Mouse (Mus musculus) retina, postnatal 7 days (tissue): ENCODE measurements around the gene Ppp4r1.

ENCODE experiments used
- DNase-seq: peaks from one replicate; pipeline ENCODE4 v3.0.0-alpha.2; 2012; ENCODE audit warnings: low read depth, low spot score

Gene Ppp4r1

DNA sequence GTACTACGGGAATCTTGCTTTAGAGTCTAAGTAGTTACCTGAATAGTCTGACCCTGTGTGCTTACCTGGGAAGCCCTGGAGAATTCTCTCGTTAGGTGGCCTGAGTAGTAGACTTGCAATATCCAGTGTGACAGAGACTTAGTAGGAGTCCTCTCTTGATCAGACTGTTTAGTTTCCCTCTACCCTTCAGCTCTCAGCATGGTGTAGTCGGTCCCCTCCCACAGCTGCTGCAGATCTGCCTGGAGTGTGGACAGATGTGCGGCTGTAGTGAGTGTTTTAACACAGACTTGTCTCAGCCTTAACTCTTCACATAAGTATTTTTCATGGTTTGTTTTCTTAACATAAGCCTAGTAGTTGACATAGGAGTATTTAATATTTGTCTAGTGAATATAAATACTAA, 19.7 kb downstream of the Ppp4r1 start:
- DNase-seq, result no peak

DNA sequence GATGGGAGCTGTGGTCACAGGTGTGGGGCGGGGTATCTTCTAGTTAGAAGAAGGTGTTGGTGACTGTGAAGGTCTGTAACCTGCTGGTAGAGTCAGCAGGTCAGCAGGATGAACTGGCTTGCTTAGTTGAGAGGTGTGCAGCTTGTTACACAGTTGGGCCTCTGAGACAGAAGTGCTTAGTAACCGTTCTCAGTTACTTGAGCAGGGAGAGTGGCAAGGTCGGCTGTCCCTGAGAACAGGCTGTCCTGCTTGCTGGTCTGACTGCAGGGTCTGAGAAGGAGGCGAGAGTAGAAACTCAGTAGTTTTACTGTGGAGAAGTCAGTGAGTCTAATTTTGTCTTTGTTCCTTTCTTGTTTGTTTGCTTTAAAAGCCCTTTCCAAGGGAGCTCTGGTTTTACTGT, 23.6 kb downstream of the Ppp4r1 start:
- no peak for DNase-seq

DNA sequence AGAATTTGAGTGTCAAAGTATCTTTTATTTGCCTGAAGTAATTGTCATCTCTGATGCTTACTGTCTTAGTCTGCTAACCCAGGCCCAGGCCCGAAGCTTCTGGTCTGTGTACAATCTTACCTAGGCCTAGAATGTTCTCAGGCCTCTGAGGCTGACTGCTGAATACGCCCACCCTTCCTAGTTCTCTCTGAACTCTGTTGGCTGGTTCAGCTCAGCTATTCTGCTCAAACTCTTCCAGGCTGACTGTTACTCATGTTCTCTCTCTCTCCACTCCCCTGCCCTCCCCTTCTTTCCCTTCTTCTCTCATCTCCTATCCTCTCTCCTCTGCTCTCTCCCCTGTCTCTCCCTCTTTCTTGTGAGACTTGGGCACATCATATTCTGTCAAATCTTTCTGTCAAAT, 24.0 kb downstream of the Ppp4r1 start:
- no peak for DNase-seq

DNA sequence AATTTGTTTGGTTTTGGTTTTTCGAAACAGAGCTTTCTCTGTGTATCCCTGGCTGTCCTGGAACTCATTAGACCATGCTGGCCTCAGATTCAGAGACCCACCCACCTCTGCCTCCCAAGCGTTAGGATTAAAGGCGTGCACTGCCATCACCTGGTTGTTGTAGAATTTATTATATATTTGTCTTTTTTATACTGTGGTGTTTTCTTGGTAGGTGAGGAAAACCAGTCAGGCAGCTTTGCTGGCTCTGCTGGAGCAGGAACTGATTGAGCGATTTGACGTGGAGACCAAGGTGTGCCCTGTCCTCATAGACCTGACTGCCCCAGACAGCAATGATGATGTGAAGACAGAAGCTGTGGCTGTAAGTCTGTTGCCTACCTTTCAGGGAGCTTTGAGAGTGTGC, 28.7 kb downstream of the Ppp4r1 start:
- DNase-seq, result no peak

DNA sequence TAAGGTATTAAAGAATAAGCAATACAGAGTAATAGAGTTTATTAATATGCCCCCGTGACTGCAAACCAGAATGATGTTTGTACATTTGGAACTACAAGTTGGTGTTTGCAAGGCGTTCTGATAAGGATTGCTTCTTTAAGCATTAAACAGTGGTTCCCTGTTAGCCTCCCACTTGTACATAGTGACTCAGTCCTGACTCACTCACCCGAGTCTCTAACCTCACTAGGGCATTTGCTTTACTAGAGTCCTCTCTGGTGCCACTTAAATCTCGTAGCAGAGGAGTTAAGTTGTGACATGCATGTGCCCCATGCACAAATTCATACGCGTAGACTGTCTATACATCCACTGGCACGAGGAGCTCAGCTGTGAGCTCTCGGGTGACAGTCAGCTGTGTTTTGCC, 31.4 kb downstream of the Ppp4r1 start:
- no peak for DNase-seq

DNA sequence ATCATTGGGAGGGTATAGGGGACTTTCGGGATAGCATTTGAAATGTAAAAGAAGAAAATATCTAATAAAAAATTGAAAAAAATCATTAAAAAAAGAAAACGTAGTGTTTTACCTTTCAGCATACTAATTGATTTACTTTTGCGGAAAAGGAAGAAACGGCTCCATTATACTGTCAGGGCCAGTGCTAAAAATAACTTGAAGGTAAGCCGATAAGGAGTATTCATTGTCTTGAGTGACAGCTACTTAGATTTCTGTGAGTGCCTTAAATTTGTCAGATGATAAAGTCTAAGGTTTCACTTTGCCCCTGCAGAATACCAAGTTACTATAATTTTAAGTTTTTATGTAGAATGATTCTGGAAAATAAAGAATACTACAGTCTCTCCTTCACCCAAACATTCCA, 37.8 kb downstream of the Ppp4r1 start:
- DNase-seq, result peak; percentile 5

DNA sequence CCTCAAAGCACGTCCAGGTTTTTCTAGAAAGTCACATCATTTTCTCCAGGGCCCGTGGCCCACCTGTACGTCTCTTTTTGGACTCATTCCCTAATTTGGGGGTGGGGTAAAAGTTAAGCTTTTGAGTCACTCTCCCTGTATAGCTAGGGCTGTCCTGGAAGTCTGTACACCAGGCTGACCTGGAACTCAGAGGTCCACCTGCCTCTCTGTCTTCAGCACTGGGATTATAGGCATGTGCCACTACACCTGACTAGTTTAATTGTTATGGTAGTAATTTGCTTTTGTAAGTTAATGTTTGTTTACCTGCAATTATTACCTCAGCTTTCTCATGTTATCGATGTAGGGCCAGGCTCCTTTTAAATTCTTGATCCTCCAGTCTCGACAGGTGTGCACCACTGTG, 40.0 kb downstream of the Ppp4r1 start:
- DNase-seq, result no peak

DNA sequence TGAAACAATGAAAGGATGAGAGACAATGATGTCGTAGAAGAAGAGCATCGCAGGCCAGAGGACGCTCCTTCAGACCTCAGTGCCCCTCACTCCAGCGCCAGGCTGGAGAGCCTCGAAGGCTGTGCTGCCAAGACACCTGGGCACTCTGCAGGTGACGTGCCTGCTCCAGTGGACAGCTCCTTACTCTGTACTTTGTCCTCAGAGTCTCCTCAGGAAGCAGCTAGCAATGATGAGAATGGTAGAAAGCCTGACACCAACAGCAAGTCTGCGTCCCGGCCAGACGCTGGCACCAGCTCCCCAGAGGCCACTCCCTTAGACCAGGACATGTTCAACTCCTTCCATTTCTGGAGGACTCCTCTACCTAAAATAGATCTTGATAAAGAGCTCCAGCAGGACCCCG, 41.9 kb downstream of the Ppp4r1 start:
- no peak for DNase-seq

DNA sequence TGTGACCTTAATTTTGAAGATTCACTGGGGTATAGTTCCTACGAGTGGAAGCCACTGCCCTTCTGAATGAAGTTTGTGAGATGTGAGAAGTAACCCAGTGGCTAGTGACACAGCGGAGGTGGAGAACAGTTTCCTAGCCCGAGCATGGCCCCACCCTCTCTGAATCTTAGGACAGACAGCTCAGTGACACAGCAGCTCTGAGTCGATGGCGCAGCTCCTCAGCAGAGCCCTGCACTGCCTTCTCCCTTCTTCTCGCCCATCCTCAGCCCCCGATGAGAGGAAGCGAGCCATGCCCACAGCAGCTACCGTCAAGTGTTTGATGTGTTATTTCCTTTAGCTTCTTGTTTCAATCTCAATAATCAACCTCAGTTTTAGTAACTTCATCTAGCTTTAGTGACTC, 43.9 kb downstream of the Ppp4r1 start:
- no peak for DNase-seq

DNA sequence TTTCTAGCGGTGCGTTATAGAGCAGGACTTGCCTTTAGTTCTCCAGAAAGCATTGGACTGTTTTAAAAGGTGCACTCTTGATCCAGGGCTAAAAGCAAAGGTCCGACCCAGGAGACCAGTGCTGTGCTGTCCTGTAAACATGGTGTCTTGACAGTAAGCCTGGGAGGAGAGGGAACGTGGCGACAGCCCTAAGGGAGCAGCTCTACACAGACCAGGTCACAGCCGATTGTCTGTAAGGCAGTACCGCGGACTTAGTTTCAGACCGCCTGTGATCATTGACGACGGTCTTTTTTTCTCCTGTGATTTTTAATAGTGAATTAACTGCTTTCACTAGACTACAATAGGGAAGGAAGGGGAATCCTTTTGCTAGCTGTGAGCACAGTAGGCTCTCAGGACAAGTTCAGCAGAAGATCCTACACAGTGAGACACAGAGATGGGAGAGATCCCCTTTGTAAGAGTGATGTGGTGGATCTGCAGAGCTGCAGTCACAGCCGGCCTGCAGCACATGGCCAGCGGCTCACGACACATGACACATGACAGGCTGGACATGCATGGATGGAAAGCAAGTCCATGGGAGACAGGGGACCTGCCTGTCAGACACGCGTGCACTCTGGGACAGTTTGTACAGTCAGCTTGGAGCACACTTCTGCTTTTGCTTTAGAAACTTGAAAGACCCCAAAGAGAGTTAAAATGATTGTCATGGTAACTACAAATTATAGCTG, 44.9 kb downstream of the Ppp4r1 start:
- no peak for DNase-seq

DNA sequence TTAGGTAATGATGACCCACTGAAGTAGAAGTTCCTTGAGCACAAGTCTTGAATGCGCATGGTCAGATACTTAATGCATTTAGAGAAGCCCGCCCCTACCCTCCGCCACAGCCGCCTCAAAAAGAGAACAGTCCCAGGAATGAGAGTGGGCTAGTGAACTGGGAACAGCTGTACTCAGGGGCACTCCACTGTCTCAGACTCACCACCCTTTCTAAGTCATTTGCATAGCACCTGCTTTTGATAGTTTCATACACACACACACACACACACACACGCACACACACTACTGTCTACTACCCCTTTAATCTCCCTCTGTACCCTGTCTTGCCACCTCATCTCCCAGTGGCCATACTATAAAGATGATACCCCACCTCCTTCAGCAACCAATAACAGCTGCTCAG, 45.5 kb downstream of the Ppp4r1 start:
- DNase-seq, result no peak

DNA sequence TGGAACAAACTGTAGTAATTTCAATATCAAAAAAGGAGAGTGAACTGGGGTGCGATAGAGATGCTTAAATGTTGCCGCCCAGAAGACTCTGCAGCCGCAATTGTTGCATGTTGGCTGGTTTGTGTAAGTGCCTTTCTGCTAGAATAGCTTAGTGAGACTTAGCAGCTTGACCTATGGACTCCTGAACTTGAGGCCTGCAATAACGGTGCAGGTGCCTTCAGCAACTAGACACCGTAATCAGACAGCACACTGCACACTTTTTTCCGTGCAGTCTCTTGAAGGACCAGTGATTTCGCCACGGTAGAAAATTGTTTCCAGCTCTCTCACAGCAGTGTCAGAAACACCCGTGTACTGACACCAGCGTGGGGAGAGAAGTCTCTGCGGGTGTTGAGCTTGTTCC, 46.6 kb downstream of the Ppp4r1 start:
- DNase-seq, result no peak

DNA sequence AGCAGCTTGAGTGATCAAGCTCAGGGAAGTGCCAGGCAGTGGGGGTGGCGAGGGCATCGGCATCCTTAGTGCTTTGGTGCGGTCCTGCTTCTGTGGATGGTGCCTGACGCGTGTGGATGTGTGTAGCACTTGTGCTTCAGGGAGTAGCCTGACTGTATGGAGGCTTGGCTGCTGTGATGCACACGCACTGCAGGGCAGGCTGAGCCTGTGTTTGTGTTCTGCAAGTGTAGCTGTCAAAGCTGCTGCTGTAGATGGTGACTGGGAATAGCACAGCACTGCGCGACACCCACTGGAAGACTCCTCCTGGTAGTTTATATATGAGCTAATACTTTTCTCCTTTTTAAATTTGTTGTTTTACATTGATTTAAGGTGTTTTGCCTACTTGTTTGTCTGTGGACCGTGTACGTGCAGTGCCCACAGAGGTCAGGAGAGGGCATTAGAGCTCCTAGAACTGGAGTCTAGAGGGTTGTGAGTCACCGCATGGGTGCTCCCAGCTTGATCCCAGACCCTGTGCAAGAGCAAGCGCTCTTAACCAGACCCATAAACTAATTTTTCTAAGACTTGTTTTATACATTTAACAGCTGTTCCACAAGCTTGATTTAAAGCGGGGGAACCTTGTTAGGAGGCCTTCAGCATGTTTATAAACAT, 48.0 kb downstream of the Ppp4r1 start:
- DNase-seq, result no peak

DNA sequence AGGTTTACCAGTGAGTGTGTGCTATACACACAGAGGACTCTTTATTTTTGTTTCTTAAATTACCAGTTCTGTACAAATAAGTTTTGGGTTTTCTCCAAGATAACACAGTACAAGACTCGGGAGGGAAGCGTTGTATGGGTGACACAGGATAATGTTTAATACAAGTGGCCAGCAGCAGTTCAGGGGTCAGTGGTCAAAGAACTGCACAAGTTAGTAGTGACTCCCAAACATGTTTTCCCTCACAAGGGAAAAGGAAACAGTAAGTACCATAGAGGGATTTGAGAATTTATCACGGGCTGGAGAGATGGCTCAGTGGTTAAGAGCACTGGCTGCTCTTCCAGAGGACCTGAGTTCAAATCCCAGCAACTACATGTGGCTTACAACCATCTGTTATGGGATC, 51.5 kb downstream of the Ppp4r1 start:
- DNase-seq, result no peak

DNA sequence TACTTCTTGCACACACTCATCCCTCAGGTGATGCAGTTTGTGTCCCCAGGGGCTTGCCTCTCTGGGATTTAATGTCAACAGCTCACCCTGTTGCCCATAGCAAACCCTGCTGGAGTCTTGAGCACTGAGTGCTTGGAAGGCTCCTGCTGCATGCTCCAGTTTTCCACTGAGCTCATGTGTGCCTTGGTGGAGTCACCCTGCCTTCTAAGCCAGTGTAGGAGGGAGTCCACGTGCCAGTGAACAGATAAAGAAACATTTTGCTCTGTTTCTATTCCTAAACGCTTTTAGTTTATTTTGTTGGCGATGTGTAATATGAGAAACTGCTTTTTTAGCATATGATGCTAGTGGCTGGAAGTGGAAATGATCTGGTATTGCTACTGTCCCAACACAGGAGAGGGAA, 54.4 kb downstream of the Ppp4r1 start:
- no peak for DNase-seq

DNA sequence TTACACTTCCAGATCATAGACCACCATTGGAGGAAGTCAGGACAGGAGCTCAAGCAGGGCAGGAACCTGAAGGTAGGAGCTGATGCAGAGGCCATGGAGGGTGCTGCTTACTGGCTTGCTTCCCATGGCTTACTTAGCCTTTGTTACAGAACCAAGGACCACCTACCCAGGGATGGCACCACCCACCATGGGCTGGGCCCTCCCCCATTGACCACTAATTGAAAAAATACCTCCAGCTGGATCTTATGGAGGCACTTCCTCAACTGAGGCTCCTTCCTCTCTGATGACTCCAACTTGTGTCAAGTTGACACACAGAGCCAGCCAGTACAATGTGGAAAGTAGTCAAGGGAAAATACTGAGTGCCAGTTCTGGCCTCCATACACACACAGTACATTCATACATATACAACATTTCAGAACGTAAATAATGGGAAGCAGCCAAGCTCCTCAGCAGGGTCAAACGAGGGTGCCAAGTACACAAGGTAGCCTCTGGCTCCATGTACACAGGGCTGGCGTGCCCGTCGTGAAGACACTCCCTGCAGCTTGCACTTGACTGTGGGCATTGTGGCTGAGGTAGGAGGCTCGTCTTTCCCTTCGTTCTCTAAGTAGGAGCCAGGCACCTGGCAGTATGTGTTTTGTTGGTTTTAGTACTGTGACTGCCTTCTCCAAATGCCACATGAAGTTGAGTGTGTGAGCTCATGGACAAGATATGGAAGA, 57.3 kb downstream of the Ppp4r1 start:
- DNase-seq, result no peak

DNA sequence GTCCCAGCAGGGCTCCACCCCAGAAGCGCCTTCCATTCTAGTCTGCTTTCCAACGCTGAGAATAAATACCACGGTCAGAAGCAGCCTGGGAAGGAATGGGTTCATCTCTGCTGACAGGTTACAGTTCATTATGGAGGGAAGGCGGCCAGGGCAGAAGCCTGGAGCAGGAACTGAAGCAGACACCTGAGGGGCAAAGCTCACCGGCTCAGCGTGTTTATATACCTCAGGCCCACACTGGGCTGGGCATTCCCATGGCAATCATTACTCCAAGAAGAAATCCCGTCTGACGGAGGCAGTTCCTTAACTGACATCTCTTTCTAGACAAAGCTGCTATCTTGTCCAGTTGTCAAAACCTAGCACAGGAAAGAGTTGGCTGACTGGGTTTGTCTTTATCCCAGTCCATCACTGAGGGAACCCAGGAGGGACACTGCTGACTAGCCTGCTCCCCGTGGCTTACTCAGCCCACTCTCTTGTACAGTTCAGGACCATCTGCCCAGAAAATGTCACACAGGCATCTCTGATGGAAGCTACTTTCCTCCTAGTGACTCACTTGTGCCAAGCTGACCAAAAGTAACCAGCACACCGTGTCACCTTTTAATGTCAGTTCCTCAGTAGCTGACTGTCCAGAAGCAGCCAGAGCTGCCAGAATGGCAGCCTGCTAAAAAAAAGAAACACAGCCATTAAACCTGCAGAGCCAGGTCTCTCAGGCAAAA, 60.5 kb downstream of the Ppp4r1 start:
- no peak for DNase-seq

DNA sequence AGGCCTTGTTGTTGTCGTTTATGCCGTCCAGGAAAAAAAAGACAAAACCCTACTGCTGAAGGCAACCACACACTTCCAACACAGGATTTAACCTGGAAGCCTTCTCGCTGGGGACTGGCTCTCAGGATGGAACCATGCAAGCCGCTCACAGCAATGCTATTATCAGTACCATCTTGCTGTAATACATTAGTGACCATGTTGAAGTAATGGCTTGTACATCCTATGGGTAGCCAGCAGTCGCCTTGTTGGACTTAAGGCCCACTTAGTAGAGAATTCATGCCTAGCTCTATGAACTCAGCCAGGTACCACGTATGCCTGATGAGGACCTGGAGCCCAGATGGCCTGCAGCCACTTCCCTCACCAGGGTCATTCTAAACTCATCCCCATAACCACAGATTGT, 63.0 kb downstream of the Ppp4r1 start:
- DNase-seq, result no peak

DNA sequence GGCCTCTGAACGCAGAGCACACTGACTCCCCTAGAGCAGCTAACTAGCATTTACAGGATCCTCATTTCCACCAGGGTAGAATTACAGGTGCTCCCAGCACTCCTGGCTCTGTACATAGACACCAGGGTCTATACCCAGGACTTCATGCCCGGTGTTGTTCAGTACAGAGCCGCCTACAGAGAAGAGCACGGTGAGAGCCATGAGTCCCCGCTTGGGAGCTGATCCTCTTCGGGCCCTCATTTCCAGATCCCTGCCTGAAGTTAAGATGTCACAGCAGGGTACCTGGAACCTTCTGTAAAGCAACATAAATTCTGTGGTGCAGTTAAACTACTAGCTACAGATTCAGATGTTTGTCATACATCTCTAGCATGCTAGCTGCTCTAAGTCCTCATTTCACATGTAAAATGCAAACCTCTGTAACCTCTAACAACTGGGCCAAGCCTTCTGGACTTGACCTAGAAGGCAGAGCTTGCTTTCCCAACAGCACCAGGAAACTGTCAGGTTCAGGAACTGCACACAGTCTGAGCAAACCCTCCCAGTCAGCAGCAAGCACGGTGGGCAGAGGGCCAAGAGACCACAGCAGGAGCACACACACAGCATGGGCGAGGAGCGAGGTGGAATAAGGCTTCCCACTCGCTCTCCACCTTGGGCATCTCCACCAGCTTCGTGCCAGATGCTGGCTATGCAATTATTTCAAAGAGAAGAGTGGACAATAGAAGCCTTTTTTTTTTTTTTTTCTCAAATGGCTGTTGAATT, 65.5 kb downstream of the Ppp4r1 start:
- DNase-seq, result no peak

DNA sequence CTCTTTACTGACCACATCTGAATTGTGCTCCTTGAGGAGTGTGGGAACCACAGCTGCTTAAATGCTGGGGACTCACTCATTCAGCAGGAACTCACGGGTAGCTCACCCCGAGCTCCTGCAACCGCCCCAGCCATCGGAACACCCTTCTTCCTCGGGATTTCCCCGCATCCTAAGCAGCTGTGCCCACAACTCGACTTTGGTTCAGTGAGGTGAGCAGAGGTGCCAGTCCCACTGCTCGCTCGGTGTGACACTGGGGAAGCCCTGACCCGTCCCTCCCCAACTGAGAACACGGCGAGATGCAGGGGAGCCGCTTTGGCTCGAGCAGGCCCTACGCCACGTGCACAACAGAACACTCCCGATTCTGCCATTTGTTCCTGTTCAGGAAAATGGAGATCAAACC, 68.1 kb downstream of the Ppp4r1 start:
- no peak for DNase-seq

DNA sequence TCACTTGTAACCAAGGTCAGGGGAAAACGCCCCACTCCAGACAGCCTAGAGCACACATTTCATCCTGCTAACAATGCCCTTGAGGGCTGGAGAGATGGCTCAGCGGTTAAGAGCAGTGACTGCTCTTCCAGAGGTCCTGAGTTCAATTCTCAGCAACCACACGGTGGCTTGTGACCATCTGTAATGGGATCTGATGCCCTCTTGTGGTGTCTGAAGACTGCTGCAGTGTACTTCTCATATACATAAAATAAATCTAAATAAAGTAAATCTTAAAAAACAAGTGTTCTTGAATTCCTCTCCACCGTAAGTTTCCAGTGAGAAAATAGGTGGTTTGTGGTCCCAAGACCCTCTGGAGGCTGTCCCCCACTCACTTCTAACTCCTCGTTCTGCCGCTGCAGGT, 69.4 kb downstream of the Ppp4r1 start:
- no peak for DNase-seq

DNA sequence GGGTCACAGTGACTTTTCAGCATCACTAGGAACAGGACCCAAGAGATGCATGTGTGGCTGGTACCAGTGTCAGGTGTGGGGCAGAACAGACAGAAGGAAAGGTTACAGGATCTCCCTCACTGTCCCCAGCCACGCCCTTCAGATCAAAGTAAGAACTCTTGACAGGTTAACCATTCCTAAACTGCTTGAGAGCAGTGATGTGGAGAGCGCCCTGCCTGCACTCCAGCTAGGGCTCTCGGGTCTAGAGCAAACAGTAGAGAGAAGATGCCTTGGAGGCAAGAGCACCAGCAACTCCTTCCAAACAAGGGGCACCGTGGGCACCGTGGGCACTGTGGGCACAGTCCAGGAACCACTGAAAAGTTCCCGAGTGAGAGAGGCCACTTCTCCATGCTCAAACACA, 71.0 kb downstream of the Ppp4r1 start:
- no peak for DNase-seq
